ENCODE assay signal across 13 mouse cellular contexts in the genomic region with DNA sequence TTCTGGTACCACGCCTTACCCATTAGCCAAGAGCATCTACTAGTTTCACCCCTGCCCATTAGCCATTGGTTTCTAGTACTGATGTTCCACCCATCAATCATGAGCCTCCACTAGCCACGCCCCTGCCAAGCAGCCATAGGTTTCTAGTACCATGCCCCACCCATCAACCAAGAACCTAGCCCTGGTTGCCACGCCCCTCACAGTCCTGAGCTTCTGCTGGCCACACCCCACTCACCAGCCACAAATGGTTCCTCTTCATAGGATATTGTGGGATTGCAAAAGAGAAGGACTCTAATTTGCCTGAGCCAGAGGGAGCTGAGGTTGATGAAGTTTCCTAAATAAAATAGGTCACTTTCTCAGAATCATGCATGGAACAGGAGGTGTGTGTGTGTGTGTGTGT. TPM values are rescaled to one million over a fixed set of nuclear protein-coding genes. Genes with fewer than 3 reads are reported as not detected.
A peak's percentile ranks its signal among the peaks of the same experiment; 100 is the strongest.
DNase-seq lines count a peak whose midpoint lies in the region; ATAC-seq and TF ChIP-seq lines count a peak whose summit lies in the region.
"Had no signal": no experiment of that assay in that cellular context is flagged by ENCODE, and none has a peak within 500 bp of the region (broad histone marks: within the 10 kb centered on the region; RNA-seq: fewer than 3 reads in every experiment).

No protein-coding gene starts in this region.

- no peaks in the 10 kb centered on the region for H3K4me1 ChIP-seq in liver, embryonic 14.5 days (replicated peaks; ENCODE audit: control insufficient read depth in 2 of 2, insufficient read depth in 2 of 2, low read length in 1 of 2)
- peaks cover 8% of the 10 kb centered on the region; the same call in 1 of the 2 replicates for H3K4me1 ChIP-seq in midbrain, embryonic 15.5 days

- no peaks in the 10 kb centered on the region for H3K9me3 ChIP-seq in liver, embryonic 14.5 days (ENCODE audit: control insufficient read depth, low read length)
- H3K9me3 ChIP-seq in midbrain, embryonic 15.5 days, result no peaks in the 10 kb centered on the region
- H3K9me3 ChIP-seq: heart, embryonic 15.5 days; neural tube, embryonic 13.5 days had no signal

- H3K4me3 ChIP-seq in liver, embryonic 14.5 days (ENCODE audit: insufficient read depth in 1 of 2, low read depth in 2 of 2, low read length in 2 of 2), result no peak overlapping the region
- no peak overlapping the region for H3K4me3 ChIP-seq in midbrain, embryonic 15.5 days
- H3K4me3 ChIP-seq: forebrain, embryonic 10.5 days; heart, embryonic 15.5 days; megakaryocyte, embryonic 14.5 days; neural tube, embryonic 13.5 days had no signal

- no peak overlapping the region for H3K27ac ChIP-seq in liver, embryonic 14.5 days
- no peak overlapping the region for H3K27ac ChIP-seq in midbrain, embryonic 15.5 days
- H3K27ac ChIP-seq: forebrain, embryonic 10.5 days; heart, embryonic 15.5 days; neural tube, embryonic 13.5 days had no signal

- H3K9ac ChIP-seq in liver, embryonic 14.5 days (replicated peaks), result no peak overlapping the region
- no peak overlapping the region for H3K9ac ChIP-seq in midbrain, embryonic 15.5 days
- H3K9ac ChIP-seq: heart, embryonic 15.5 days; neural tube, embryonic 13.5 days had no signal

- ATAC-seq in liver, embryonic 14.5 days (ENCODE audit: insufficient read depth), result no peak
- no peak for ATAC-seq in midbrain, embryonic 15.5 days (replicated peaks)

- H3K27me3 ChIP-seq in liver, embryonic 14.5 days (ENCODE audit: control insufficient read depth, insufficient read depth, low read length), result peaks cover 17% of the 10 kb centered on the region
- H3K27me3 ChIP-seq in midbrain, embryonic 15.5 days (replicated peaks), result peaks cover 16% of the 10 kb centered on the region; the same call in 1 of the 2 replicates

- no peak for TF ChIP-seq EP300 in liver, embryonic 14.5 days (IDR thresholded peaks at IDR 0.05; ENCODE audit: low read depth)

- H3K4me2 ChIP-seq in liver, embryonic 14.5 days (ENCODE audit: low read depth), result no peak overlapping the region
- no peak overlapping the region for H3K4me2 ChIP-seq in midbrain, embryonic 15.5 days
- H3K4me2 ChIP-seq: heart, embryonic 15.5 days; neural tube, embryonic 13.5 days had no signal

- no peaks in the 10 kb centered on the region for H3K36me3 ChIP-seq in liver, embryonic 14.5 days (replicated peaks; ENCODE audit: control insufficient read depth, insufficient read depth, low read depth)
- H3K36me3 ChIP-seq in midbrain, embryonic 15.5 days (replicated peaks), result no peaks in the 10 kb centered on the region
- H3K36me3 ChIP-seq: forebrain, embryonic 10.5 days; heart, embryonic 15.5 days had no signal

- 34% methylated on average over 3 of the region's 3 CpGs for WGBS in liver, embryonic 14.5 days (ENCODE audit: insufficient replicate concordance)
- 80% methylated on average over 3 of the region's 3 CpGs for WGBS in midbrain, embryonic 15.5 days

- TF ChIP-seq CTCF in liver, embryonic 14.5 days (IDR thresholded peaks at IDR 0.05; ENCODE audit: low read depth), result no peak

- DNase-seq in cerebellum, postnatal 10 days, result peak; percentile 44 to 52
- no peak for DNase-seq in cerebellum, adult 8-10 months
- peak; percentile 71 for DNase-seq in 416B (ENCODE audit: low read depth)
- peak; percentile 68 for DNase-seq in brain, adult 2 months (ENCODE audit: low read depth, low spot score)
- DNase-seq in liver, embryonic 14.5 days (ENCODE audit: low read depth in 3 of 3, low spot score in 3 of 3), result peak; percentile 10 to 41 (median 12)
- no peak for DNase-seq in urinary bladder, postnatal 10 days (ENCODE audit: low spot score)
- DNase-seq in kidney, postnatal 36 days, result no peak
- DNase-seq: gastrocnemius, postnatal 10 days had no signal

RNA-seq across cellular contexts. Expression of a gene that starts 14.2 kb away (rescaled TPM):
- polyA plus RNA-seq in liver, embryonic 14.5 days (2012; rRNA removed), result 1.2 and 1.6 TPM in 2 replicates
- 0.70 and 1.0 TPM in 2 replicates for polyA plus RNA-seq in liver, embryonic 14.5 days (2014; fragmentation: Nextera tagmentation; extraction: Ambion mirVana)
- polyA plus RNA-seq in midbrain, embryonic 15.5 days (2015; fragmentation: Nextera tagmentation; extraction: Ambion mirVana), result 164 and 166 TPM in 2 replicates

RNA-seq across cellular contexts. Expression of a gene that starts 31.1 kb away (rescaled TPM):
- 0.08 and 0.11 TPM in 2 replicates for polyA plus RNA-seq in liver, embryonic 14.5 days (2012; rRNA removed)
- polyA plus RNA-seq in liver, embryonic 14.5 days (2014; fragmentation: Nextera tagmentation; extraction: Ambion mirVana), result not detected in 2 replicates
- 0.80 and 0.88 TPM in 2 replicates for polyA plus RNA-seq in midbrain, embryonic 15.5 days (2015; fragmentation: Nextera tagmentation; extraction: Ambion mirVana)

RNA-seq across cellular contexts. Expression of a gene that starts 41.0 kb away (rescaled TPM):
- 5.7 and 7.5 TPM in 2 replicates for polyA plus RNA-seq in liver, embryonic 14.5 days (2012; rRNA removed)
- 8.2 and 8.6 TPM in 2 replicates for polyA plus RNA-seq in liver, embryonic 14.5 days (2014; fragmentation: Nextera tagmentation; extraction: Ambion mirVana)
- 51.2 and 55.1 TPM in 2 replicates for polyA plus RNA-seq in midbrain, embryonic 15.5 days (2015; fragmentation: Nextera tagmentation; extraction: Ambion mirVana)

Comparison
In these comparisons a context has a peak if more than half of its experiments do, and no peak if none do; other contexts are left out.
1. DNase-seq: peak in cerebellum, postnatal 10 days (2 of 2), 416B (single experiment), brain, adult 2 months (single experiment) and liver, embryonic 14.5 days (3 of 3); none in cerebellum, adult 8-10 months (single experiment), urinary bladder, postnatal 10 days (single experiment) and kidney, postnatal 36 days (0 of 2).
2. RNA of a gene that starts 14.2 kb away (polyA plus RNA-seq): 164 to 166 TPM in midbrain, embryonic 15.5 days; 0.70 to 1.6 TPM in liver, embryonic 14.5 days; every median in the first group is over 10 times any median in the second.